Mouse (Mus musculus) gastrocnemius, postnatal 36 days (tissue): ENCODE data around the gene Dpf2. TPM values are rescaled to one million over a fixed set of nuclear protein-coding genes. Genes with fewer than 3 reads are reported as not detected.

Experiments used
- total RNA-seq, 2 experiments: library from RNA; stranded (reverse); gene quantifications; 2 replicates each; pipeline ENCODE4 v1.2.3; 2021

Gene Dpf2
- total RNA-seq, 2 experiments from 2014 or later: 75.1 to 81.4 TPM

Other genes starting within 250 kb of the Dpf2 start
- 1 to 10 TPM; 6.9 to 9.5 TPM for gene Sipa1, start 249.3 kb downstream of the Dpf2 start, total RNA-seq
- gene Map3k11, start 224.3 kb downstream of the Dpf2 start, total RNA-seq: 10 to 100 TPM; 10.8 to 11.3 TPM
- 10 to 100 TPM; 12.2 to 15.2 TPM for gene Pcnx3, start 224.1 kb downstream of the Dpf2 start, total RNA-seq
- not detected for gene Kcnk7, start 208.6 kb downstream of the Dpf2 start, total RNA-seq
- gene Ehbp1l1, start 186.7 kb downstream of the Dpf2 start, total RNA-seq: 100 to 1,000 TPM; 235 to 261 TPM
- 10 to 100 TPM; 19.7 to 22.8 TPM for gene Fam89b, start 183.4 kb downstream of the Dpf2 start, total RNA-seq
- 10 to 100 TPM; 43.4 to 44.2 TPM for gene Ltbp3, start 172.1 kb downstream of the Dpf2 start, total RNA-seq
- gene Scyl1, start 141.6 kb downstream of the Dpf2 start, total RNA-seq: 10 to 100 TPM; 70.8 to 71.1 TPM
- gene Frmd8, start 37.7 kb downstream of the Dpf2 start, total RNA-seq: 1 to 10 TPM; 4.5 to 5.0 TPM
- gene Slc25a45, start 35.2 kb downstream of the Dpf2 start, total RNA-seq: 1 to 10 TPM in 1 of 2 experiments, under 1 TPM in 1; 0.99 to 1.0 TPM
- under 1 TPM in 1 of 2 experiments, not detected in 1; 0.20 TPM for gene Tigd3, start 18.9 kb downstream of the Dpf2 start, total RNA-seq
- gene Cdc42ep2, start 11.8 kb upstream of the Dpf2 start, total RNA-seq: 10 to 100 TPM; 10.1 to 12.4 TPM
- 10 to 100 TPM in 1 of 2 experiments, 1 to 10 TPM in 1; 8.6 to 11.6 TPM for gene Pola2, start 51.2 kb upstream of the Dpf2 start, total RNA-seq
- not detected for gene Slc22a20, start 73.1 kb upstream of the Dpf2 start, total RNA-seq
- gene Capn1, start 102.9 kb upstream of the Dpf2 start, total RNA-seq: 10 to 100 TPM; 82.6 to 95.2 TPM
- 10 to 100 TPM; 14.4 to 15.8 TPM for gene Syvn1, start 133.6 kb upstream of the Dpf2 start, total RNA-seq
- 10 to 100 TPM; 25.8 TPM for gene Mrpl49, start 144.8 kb upstream of the Dpf2 start, total RNA-seq
- 100 to 1,000 TPM; 333 to 400 TPM for gene Fau, start 144.8 kb upstream of the Dpf2 start, total RNA-seq
- 1 to 10 TPM; 7.6 to 9.0 TPM for gene Znhit2, start 148.2 kb upstream of the Dpf2 start, total RNA-seq
- gene Tm7sf2, start 155.4 kb upstream of the Dpf2 start, total RNA-seq: 1 to 10 TPM; 4.9 to 5.1 TPM
- gene Vps51, start 164.2 kb upstream of the Dpf2 start, total RNA-seq: 10 to 100 TPM; 15.7 to 19.3 TPM
- gene Tmem262, start 167.0 kb upstream of the Dpf2 start, total RNA-seq: not detected
- gene Gm28374, start 169.2 kb upstream of the Dpf2 start, total RNA-seq: not detected
- 10 to 100 TPM; 10.2 to 10.3 TPM for gene Zfpl1, start 171.9 kb upstream of the Dpf2 start, total RNA-seq
- gene Cdca5, start 172.0 kb upstream of the Dpf2 start, total RNA-seq: under 1 TPM in 1 of 2 experiments, not detected in 1; 0.28 TPM
- gene AC131692.1, start 181.4 kb upstream of the Dpf2 start, total RNA-seq: not detected
- not detected for gene Naaladl1, start 192.8 kb upstream of the Dpf2 start, total RNA-seq
- 1 to 10 TPM; 8.7 to 9.8 TPM for gene Sac3d1, start 205.6 kb upstream of the Dpf2 start, total RNA-seq
- 10 to 100 TPM in 1 of 2 experiments, 1 to 10 TPM in 1; 8.6 to 10.6 TPM for gene Snx15, start 215.3 kb upstream of the Dpf2 start, total RNA-seq
- under 1 TPM; 0.17 to 0.26 TPM for gene Batf2, start 228.0 kb upstream of the Dpf2 start, total RNA-seq
- 10 to 100 TPM; 51.8 to 62.6 TPM for gene Arl2, start 228.5 kb upstream of the Dpf2 start, total RNA-seq